Mouse (Mus musculus) heart, adult 9 months (tissue): ENCODE measurements at regions not wholly inside any gene's neighbourhood (a gene's known extent, or its start where the extent isn't known, plus 50 kb on each side); places are given as distances from the start of the nearest gene placed in this dataset.

Source experiments
- DNase-seq, 2 experiments: peaks; one replicate each; pipeline ENCODE4 v3.0.0; 2022; ENCODE audit warnings: low spot score in 2 of 2

DNA sequence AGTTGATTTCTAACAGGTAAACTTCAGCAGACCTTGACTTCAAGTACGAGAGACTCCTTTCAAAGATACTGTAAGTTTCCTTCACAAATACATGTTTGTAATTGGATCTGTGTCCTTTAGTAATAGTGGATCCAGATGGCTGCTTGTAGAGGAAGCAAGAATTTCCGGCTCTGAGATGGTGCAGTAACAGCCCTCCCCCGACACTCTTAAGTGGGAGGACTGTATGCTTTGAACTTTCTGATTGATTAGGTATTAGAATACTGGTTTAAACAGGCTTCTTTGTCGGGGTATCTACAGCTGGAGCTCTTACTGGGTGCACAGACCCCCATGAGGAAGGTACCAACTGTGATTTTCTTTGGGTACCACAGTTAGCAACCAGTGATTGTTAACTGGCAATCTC lies 355.0 kb upstream of the Cblb start:
- DNase-seq: no peak

DNA sequence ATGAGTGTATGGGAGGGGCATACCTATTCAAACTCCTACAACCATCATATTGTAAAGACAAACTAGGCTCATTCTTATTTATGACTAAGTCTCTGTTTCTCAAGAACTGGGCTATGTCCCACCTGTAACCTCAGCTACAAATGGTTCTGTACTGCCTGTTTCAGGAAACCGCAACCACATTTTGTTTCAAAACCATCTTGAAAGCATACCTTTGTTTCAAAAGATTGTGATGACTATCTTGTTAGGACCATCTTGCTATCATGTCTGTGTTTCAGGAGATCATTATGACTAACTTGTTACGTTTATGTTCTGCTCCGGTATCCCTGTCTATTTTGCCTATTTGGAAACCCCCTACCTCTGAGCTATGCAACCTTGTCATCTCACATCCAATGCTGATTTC lies 340.2 kb upstream of the Cblb start:
- no peak for DNase-seq

GRCm38 (mm10) chr16:51705026-51705425 lies 326.0 kb upstream of the Cblb start:
- DNase-seq: no peak

DNA sequence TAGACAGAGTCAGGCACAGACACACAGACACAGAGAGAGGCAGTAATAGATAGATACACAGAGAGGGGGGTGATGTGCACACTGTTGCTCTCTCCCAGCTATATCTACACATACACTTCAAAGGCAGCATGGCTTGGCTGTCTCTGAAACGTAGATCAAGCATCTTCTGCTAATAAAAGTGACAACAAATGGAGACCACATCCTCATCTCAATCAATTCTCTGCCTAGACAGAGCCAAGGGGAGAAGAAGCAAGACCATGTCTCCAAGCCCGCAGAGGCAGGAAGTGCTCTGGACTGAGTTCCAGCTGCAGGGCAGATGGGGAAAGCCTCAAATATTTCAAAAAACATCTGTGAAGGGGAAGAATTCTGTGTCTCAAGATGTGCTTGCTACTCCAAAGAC lies 312.3 kb upstream of the Cblb start:
- no peak for DNase-seq

- DNase-seq: no peak
These were observed 311.4 kb upstream of the Cblb start for GRCm38 (mm10) chr16:51719637-51720036.

DNA sequence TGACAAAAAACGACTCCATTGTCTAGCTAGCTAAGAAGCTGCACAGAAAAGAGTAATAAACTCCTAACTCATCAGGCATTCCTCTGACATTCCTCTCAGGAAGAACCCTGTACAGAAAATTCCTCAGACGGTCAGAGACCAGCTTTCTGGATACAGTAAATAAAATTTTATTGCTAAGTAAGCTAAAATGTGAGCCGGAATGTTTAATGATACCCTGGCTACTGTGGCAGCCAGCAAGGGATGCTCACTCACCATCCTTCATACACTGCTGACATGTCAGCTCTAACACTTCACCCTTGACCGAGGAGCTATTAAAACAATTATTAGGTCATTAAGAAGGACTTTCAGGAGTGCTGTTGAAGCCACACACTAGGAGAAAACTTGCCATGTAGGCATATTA lies 308.3 kb upstream of the Cblb start:
- DNase-seq: no peak

- DNase-seq: no peak
These were observed 289.1 kb upstream of the Cblb start for GRCm38 (mm10) chr16:51741875-51742274.

GRCm38 (mm10) chr16:51751878-51752277 lies 279.1 kb upstream of the Cblb start:
- DNase-seq: no peak

- DNase-seq: peak in 1 of 2 experiments; percentile 2
These were observed 272.4 kb upstream of the Cblb start for GRCm38 (mm10) chr16:51758361-51759227.

DNA sequence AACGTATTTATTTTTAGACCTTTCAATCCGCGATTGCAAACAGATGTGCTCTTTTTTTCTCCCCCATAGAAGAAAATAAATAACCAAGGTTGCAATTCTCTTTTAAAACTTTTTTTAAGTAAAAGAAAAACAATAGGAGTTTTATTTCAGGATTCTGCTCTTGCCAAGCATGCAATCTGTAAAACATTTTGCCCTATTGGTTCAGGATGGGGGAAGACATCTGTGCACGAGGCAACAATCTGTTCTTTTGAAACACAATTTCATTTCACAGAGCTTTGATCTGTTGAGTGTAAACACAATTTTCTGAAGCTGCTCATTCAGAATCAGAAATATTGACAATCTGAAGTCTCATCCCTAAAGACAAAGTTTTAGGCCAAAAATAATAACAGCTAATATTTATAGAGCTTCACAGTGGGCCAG lies 271.8 kb upstream of the Cblb start:
- DNase-seq: no peak

- DNase-seq: no peak
These were observed 263.5 kb upstream of the Cblb start for GRCm38 (mm10) chr16:51767556-51767955.

GRCm38 (mm10) chr16:51778920-51779319 lies 252.1 kb upstream of the Cblb start:
- DNase-seq: no peak

DNA sequence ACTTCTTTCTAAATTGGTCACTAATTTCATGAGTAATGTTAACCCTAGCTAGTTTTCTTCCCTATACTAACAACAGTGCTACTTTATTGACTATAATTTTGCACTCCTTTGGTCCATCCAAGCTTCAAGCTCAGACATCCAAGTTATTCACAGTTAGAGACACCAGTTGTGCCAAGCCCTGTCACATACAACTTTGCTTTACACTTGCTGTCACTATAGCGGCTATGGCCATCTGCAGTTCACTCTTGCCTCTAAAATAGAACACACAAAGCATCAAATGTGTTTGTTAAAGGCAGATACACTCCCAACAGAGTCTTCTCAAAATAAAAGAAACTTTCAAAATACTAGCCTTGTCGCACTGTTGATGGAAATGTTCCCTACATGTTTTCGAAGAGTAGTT lies 236.0 kb upstream of the Cblb start:
- DNase-seq: no peak

- no peak for DNase-seq
These were observed 223.7 kb upstream of the Cblb start for GRCm38 (mm10) chr16:51807323-51807722.

DNA sequence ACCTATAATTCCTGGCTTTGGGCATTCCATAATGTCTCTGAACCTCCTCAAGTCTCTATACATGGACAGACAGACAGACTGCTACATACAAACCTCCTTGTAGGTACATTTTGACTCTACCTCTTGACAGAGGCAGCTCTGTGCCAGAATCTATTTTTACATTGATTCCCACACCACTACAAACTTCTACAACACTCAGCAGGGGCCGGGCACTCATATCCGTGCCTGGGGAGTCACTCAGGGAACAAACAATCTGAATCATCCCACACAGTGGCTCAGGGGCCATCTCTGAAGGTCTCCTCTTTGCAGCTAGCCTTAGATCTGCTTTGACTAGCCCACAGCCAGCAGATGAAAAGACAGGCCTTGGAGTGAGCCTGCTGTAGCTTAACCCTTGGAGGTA lies 221.9 kb upstream of the Cblb start:
- peak in 1 of 2 experiments; percentile 4 for DNase-seq

DNA sequence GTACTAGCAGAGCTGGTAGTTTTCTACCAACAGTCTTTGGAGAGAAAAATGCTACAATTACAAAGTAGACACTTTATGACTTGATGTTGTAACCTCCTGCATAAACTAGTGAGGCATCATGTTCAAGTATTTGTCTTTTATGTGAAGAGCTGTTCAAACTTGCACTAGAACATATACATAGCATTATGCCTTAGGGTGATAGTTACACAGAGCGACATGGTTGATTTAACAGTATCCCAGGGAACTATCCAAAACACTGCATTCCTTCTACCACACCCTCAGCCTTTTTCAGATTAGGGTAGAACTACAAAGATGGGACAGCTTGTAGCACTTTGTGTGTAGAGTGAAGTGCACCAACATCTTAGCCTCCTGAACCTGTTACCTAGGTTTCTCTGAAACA lies 220.0 kb upstream of the Cblb start:
- DNase-seq: no peak

GRCm38 (mm10) chr16:51842770-51843169 lies 188.3 kb upstream of the Cblb start:
- no peak for DNase-seq

DNA sequence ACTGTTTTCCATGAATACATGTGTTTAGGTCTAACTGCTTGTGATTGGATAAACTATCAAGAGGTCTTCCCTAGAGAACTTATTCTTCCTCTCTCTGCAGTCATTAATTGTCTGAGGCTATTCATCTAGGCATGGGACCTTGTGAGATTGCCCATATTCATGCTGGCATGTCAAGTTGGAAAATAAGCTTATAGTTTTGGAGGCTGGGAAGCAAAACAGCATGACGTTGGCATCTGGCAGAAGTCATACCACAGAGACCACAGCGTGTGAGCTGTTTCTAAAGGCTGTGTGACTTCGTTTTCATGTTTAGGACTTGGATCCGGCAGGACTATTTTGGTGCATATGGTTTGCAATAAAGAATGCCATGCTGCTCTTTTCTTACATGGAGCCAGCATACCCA lies 185.5 kb upstream of the Cblb start:
- no peak for DNase-seq

- no peak for DNase-seq
These were observed 150.3 kb upstream of the Cblb start for GRCm38 (mm10) chr16:51880711-51881110.

DNA sequence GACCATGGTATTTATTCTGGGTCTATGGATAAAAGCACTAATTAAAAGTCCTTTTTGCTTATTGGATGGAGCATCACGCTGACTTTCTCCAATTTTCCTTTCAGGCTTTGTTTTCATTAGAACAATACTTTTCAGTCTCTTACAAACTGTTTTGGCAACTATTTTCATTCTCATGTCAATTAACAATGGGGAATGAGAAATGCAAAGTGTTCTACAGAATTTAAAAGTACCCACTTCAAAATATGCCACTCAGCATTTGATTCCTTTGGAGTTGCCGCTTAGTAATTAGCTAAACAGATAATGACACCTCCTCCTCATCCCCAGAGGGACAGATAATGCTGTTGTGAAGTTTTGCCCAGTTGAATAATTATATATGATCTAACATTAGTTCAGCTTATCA lies 149.9 kb upstream of the Cblb start:
- no peak for DNase-seq

DNA sequence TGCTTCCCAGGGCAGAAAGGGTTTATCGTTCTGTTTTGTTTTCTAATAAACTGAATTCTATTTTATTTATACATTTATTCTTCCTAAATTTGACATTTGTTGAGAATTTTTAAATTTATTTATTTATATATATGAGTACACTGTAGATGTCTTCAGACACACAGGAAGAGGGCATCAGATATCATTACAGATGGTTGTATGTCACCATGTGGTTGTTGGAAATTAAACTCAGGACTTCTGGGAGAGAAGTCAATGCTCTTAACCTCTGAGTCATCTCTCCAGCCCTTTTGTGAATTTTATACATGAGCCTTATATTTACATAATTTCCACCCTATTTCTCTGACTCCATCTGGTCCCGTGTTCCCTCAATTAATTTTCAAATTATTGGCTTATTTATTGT lies 147.2 kb upstream of the Cblb start:
- no peak for DNase-seq

- DNase-seq: no peak
These were observed 143.5 kb upstream of the Cblb start for GRCm38 (mm10) chr16:51887496-51887895.

DNA sequence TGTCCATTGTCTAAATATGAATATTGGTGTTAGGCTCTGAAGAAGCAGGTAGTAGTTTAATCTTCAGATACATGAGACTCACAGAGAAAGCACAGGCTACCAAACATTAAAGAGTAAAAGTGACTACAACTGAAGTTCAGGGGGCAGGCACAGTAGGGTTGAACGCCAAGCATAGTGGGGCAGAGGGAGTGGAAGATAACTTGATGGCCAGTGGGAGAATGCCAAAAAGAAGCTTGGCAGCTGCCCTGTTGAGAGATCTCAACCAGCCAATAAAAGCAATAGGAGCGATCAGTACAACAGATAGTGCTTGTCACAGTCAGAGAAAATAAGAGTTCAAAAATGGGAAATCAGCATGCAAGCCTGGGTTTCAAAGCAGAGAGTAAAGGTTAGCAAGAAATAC lies 125.4 kb upstream of the Cblb start:
- DNase-seq: no peak

GRCm38 (mm10) chr16:51906686-51907085 lies 124.3 kb upstream of the Cblb start:
- DNase-seq: no peak
